Mouse (Mus musculus): ENCODE data around the gene Mrpl49.
A peak's percentile ranks its signal among the peaks of the same experiment; 100 is the strongest.

Gene Mrpl49

DNA sequence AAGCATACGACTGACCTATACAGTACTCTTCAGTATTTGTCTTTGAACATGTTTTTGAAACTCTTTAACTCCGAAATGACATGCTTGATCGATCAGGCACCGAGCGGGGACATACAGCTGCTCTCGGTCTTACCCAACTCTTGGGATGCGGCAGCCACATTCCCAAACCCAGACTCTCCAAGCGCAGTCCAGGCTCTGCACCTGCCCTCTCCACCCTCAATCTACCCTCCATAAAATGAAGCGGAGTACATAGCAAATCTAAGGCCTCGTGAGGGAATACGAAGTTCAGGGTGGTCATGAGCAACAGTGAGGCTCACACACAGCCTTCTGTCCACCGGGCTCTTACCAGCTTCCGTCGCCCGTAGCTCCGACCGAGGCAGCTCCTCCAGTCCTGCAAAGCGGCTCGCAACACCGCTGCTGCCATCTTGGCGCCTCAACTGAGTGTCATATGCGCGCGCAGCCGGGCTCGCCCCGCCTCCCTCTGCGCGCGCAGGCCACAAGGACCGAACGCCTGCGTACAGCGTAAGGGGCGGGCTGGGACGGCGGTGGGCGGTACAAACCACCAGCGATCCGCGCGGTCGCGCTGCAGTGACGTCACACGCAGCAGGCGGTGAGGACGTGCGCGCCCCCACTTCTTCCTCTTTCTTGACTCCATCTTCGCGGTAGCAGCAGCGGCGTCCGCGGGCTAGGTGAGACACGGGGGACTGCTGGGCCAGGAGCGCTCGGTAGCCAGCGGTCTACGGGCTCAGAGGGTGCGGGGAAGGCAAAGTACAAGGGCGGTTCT lies at the start of gene Mrpl49, which contains the start of gene Fau:
Mrpl49 (minus strand) TSS at position 473 of the 784 bp plus-strand sequence.
Fau (plus strand) TSS at position 532 of the 784 bp plus-strand sequence.
- peak; percentile 96 for DNase-seq (ENCODE audit: low read depth, low spot score)

DNA sequence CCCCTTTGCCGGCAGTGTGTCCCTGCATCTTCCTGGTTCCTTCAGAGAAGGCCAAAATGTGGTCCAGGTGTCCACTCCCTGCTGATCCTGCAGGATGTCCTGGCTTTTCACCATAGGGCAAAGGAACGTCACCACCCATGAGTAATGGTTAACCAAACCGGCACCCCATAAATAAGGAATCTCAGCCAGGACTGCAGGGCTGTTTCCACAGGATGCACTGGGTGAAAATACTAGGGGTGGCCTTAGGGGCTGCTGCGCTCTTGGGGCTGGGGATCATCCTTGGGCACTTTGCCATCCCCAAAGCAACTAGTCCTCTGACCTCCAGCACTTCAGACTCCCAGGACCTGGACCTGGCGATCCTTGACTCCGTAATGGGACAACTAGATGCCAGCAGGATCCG lies 48.0 kb upstream of the Mrpl49 start, which contains the start of gene Naaladl1:
Naaladl1 (plus strand) TSS at position 197 of the 400 bp plus-strand sequence.
- no peak for DNase-seq (ENCODE audit: low read depth, low spot score)

GRCm38 (mm10) chr19:6104476-6104875 lies 46.9 kb upstream of the Mrpl49 start:
- DNase-seq (ENCODE audit: low read depth, low spot score): no peak

GRCm38 (mm10) chr19:6102169-6102853 lies 44.7 kb upstream of the Mrpl49 start:
- DNase-seq (ENCODE audit: low read depth, low spot score): peak; percentile 46

GRCm38 (mm10) chr19:6101186-6101585 lies 43.6 kb upstream of the Mrpl49 start:
- DNase-seq (ENCODE audit: low read depth, low spot score): no peak

DNA sequence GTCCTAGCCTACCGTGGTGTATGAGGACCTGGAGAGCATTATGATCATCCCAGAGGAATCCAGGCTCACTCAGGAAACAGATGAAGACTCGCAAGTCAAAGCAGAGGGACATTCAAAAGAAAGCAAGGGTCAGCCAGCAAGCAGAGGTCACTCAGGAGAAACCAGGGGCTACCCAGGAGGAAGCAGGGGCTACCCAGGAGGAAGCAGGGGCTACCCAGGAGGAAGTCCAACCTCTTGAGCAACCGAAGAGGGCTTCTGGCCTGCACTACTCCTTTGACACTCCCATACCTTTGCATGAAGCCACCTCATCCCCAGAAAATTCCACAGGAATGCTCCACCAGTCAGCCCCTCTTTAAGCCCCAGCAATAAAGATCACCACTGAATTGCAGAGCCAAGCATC lies 40.3 kb upstream of the Mrpl49 start:
- DNase-seq (ENCODE audit: low read depth, low spot score): no peak

- DNase-seq (ENCODE audit: low read depth, low spot score): no peak
These were observed 36.5 kb upstream of the Mrpl49 start, which contains the start of gene AC131692.1 for GRCm38 (mm10) chr19:6094119-6094518. Gene AC131692.1, plus strand, starts transcription at chr19:6094419.

GRCm38 (mm10) chr19:6088841-6089240 lies 31.3 kb upstream of the Mrpl49 start:
- DNase-seq (ENCODE audit: low read depth, low spot score): no peak

DNA sequence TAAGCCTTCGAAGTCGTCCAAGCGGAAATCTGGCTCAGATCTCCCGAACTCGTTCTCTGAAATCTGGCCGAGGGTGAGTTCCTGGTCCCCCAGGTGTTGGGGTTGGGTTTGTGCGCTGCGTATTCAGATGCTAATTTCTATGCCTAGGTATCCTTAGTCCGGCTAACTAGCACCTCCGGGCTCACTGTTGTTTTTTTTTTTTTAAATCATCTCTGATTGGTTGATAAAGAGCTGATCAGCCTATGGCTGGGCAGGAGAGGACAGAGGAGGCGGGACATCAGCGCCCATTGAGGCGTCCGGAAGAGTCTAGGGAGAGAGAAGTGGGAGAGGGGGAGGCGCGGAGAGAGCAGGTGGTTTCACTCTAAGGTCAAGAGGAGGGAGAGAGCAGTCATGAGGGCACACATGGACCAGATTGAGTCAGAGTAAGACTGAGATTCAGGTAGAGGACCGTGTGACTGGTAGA lies 27.9 kb upstream of the Mrpl49 start:
- DNase-seq (ENCODE audit: low read depth, low spot score): peak; percentile 72

GRCm38 (mm10) chr19:6084478-6085248 lies 27.1 kb upstream of the Mrpl49 start, which contains the start of the genes Zfpl1 and Cdca5:
Gene Zfpl1, minus strand, starts transcription at chr19:6084956.
Gene Cdca5, plus strand, starts transcription at chr19:6084983.
- DNase-seq (ENCODE audit: low read depth, low spot score): peak; percentile 98

DNA sequence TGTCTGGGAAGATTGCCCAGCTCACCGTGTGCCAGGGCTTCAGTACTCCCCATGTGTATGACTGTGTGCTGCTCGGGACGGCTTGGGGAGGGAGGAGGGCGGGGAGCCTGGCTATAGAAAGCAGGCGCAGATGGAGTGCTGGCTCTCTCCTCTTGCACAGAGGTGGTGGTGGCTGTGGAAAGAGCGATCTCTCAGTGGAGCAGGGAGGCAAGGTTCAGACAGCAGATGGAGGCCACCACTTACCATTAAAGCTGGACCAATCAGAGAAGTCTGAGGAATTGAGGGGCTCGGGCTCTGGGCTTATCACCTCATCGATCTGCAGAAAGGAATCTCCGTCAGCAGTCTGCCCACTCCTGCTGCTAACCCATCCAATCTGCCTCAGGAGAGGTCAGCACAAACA lies 24.6 kb upstream of the Mrpl49 start, which contains the start of gene Gm28374:
Gm28374 (minus strand) TSS at position 101 of the 400 bp plus-strand sequence.
- no peak for DNase-seq (ENCODE audit: low read depth, low spot score)

GRCm38 (mm10) chr19:6079983-6080480 lies 22.4 kb upstream of the Mrpl49 start, which contains the start of gene Tmem262:
Gene Tmem262, plus strand, starts transcription at chr19:6080033.
- DNase-seq (ENCODE audit: low read depth, low spot score): no peak

GRCm38 (mm10) chr19:6076564-6077393 lies 19.2 kb upstream of the Mrpl49 start, which contains the start of gene Vps51:
Gene Vps51, minus strand, starts transcription at chr19:6077231.
- DNase-seq (ENCODE audit: low read depth, low spot score): peak; percentile 73

DNA sequence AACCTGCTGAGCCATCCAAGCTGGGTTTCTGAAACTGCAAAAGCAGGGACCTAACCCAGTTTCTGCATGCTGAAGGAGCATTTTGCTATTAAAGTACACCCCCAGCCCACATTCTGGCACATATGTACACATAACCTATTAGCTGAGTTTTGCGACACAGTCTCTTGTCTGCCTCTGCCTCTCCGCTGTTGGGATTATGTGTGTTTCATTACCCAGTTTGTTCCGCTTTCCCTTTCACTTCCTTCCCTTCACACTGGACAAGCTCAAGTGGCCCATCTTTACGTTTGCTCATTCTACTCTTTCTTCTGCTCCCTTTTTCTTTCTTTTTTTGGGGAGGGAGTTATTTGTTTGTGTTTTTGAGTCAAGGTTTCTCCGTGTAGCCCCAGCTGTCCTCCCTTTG lies 16.3 kb upstream of the Mrpl49 start:
- no peak for DNase-seq (ENCODE audit: low read depth, low spot score)

- no peak for DNase-seq (ENCODE audit: low read depth, low spot score)
These were observed 13.7 kb upstream of the Mrpl49 start for GRCm38 (mm10) chr19:6071261-6071660.

GRCm38 (mm10) chr19:6070571-6071250 lies 13.1 kb upstream of the Mrpl49 start:
- no peak for DNase-seq (ENCODE audit: low read depth, low spot score)

DNA sequence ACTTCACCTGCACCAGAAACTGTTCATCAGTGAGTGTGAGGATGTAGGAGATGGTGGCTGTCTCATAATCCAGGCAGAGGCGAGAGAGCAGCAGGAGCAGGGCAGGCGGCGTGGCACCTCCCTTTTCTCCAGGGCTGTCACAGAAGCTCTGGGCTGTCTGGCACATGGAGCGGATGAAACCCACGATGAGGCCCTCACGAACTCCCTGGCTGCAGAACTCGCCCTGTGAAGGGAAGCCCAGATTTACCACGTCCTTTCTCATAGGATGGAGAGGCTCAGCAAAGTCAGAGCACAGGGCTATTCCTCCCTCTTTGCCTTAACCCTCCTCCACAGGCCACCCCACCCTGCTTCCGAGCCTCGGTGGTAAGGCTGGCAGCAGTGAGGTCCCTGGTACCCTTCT lies 12.3 kb upstream of the Mrpl49 start:
- DNase-seq (ENCODE audit: low read depth, low spot score): no peak

DNA sequence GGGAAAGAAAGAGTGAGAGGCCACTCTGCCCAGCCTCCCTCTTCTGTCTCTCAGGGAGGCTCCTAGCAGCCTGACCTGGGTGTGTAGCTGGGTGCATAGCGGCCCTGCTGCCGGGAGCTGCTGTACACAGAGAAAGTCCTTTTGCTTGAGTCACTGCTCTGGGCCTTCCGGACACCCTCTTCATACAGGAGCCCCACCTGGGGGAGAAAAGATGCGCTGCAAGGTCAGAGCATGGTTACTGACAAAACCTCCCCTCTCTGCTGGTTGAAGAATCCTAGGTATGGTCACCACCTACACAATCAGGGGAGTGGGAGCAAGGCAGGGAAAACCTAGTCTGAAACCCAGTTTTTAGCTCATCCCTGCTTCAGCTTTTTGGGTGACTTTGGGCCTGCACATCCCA lies 11.4 kb upstream of the Mrpl49 start:
- no peak for DNase-seq (ENCODE audit: low read depth, low spot score)

- peak; percentile 64 for DNase-seq (ENCODE audit: low read depth, low spot score)
These were observed 10.3 kb upstream of the Mrpl49 start, which contains the start of gene Tm7sf2 for GRCm38 (mm10) chr19:6067724-6068415. Gene Tm7sf2, minus strand, starts transcription at chr19:6068373.
